Mouse (Mus musculus): ENCODE results near the gene Dgki. TPM values are rescaled to one million over a fixed set of nuclear protein-coding genes. Genes with fewer than 3 reads are reported as not detected.
A peak's percentile ranks its signal among the peaks of the same experiment; 100 is the strongest.

Gene Dgki
- total and polyA plus RNA-seq, 2 experiments from 2014 or later = 4.6 to 26.9 TPM

DNA sequence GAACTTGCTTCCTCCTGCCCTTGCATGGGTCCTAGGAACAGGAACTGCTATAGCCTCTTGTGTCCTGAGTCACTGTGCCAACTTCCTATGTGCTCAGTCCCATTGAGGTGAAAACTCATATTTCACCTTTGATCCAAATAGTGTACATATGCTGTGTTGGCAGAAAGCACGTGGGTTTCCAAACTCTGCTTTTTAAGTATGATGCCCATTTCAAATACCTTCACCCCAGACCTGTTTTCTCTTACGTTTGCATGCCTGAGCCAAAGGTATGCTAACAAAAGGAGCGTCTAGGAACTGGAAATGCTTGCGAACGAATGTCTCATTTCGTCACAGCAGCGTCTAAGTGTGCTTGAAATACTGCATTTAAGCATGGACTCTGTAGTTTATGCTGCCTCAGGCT is 41.3 kb downstream of the Dgki start:
- peaks cover 4% of the 10 kb centered on the region; the same call in 1 of the 2 replicates for H3K4me1 ChIP-seq (ENCODE audit: insufficient read depth, low read length)

DNA sequence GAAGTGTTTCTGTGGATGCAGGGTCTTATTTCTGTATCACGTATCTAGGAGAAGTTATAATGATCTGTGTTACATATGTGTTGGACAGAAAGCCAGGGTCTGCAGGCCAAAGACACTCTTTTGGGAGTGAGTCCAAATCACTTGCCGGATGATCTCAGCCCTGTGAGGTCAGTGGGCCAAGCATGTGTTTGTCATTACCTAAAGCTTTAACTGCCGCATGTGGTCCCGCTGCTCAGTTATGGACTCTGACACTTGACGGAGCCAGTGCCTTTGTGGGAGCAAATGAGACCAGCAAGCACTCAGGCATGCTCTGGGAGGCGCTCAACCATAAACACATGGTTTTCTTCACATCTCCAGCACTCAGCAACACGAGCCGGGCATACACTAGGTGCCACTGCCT is 45.8 kb downstream of the Dgki start:
- Histone ChIP-seq H3K27ac (ENCODE audit: low read depth, low read length) (no peak overlapping the region), H3K4me1 (ENCODE audit: insufficient read depth, low read length) (no peaks in the 10 kb centered on the region), H3K9ac (replicated peaks; ENCODE audit: low read length, poor library complexity, severe bottlenecking) (no peak overlapping the region), H3K4me3 (ENCODE audit: low read depth, low read length) (no peak overlapping the region), H3K9me3 (ENCODE audit: low read length) (no peaks in the 10 kb centered on the region), H3K27me3 (ENCODE audit: insufficient read depth, low read length) (no peaks in the 10 kb centered on the region), H3K4me2 (ENCODE audit: low read depth, low read length, poor library complexity, severe bottlenecking) (no peak overlapping the region), H3K36me3 (ENCODE audit: insufficient read depth, low read length) (no peaks in the 10 kb centered on the region)
- WGBS = 64% methylated on average over 8 of the region's 8 CpGs
- ATAC-seq (ENCODE audit: low FRiP score) (no peak), DNase-seq (ENCODE audit: low spot score) (peak; percentile 12)
- TF ChIP-seq CTCF (IDR thresholded peaks at IDR 0.05) = 0 out of 2 replicates have a peak, but pooled peaks have one; percentile 10

More for the DNA sequence above, 41.3 kb downstream of the Dgki start:
- no peak for TF ChIP-seq CTCF (IDR thresholded peaks at IDR 0.05)
- Histone ChIP-seq H3K9ac (replicated peaks; ENCODE audit: low read length, poor library complexity, severe bottlenecking) (no peak overlapping the region), H3K27ac (ENCODE audit: low read depth, low read length) (no peak overlapping the region), H3K9me3 (ENCODE audit: low read length) (no peaks in the 10 kb centered on the region), H3K4me2 (ENCODE audit: low read depth, low read length, poor library complexity, severe bottlenecking) (no peak overlapping the region), H3K4me3 (ENCODE audit: low read depth, low read length) (no peak overlapping the region), H3K27me3 (ENCODE audit: insufficient read depth, low read length) (no peaks in the 10 kb centered on the region), H3K36me3 (ENCODE audit: insufficient read depth, low read length) (no peaks in the 10 kb centered on the region)
- DNase-seq (ENCODE audit: low spot score) = no peak
- 87% methylated on average over 7 of the region's 7 CpGs for WGBS
- ATAC-seq (ENCODE audit: low FRiP score) = no peak

DNA sequence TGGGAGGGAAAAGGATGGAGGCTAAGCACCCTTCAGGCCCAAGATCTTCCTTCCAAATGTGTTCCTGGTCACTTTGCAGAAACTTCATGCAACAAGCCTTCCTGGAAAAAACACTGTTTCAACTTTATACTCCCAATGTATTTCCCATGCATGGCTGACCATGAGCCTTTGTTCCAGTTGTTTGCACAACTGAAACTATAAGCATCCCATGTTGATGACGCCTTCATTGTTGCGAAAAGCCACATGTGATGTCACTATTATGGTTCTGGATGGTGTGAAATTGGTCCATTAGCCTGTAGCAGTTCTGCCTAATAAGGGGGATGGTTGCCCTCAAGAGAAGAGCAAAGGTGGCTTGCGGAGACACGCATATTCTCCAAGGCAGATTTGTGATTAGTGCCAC is 47.4 kb downstream of the Dgki start:
- TF ChIP-seq CTCF (IDR thresholded peaks at IDR 0.05) = no peak
- no peak overlapping the region for H3K27ac ChIP-seq (ENCODE audit: low read depth, low read length)

DNA sequence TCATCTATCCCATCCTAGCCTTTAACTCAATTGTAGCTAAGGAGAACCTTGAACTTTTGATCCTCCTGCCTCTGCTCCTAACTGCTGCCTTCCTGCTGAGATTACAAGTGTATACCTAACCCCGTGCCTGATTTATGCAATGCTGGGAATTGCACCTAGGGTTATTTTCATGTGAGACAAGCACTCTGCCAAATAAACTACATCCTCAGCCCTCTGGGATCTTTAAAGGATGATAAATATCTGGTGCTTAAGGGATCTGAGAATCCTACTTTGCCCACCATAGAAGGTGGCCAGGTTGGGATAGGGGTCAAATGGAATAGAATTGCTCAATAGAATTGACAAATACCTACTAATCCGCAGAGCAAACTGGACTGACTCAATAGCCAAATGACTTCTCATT is 49.3 kb downstream of the Dgki start:
- Histone ChIP-seq H3K9me3 (ENCODE audit: low read length) (no peaks in the 10 kb centered on the region), H3K4me1 (ENCODE audit: insufficient read depth, low read length) (no peaks in the 10 kb centered on the region), H3K36me3 (ENCODE audit: insufficient read depth, low read length) (no peaks in the 10 kb centered on the region), H3K9ac (replicated peaks; ENCODE audit: low read length, poor library complexity, severe bottlenecking) (no peak overlapping the region), H3K4me2 (ENCODE audit: low read depth, low read length, poor library complexity, severe bottlenecking) (no peak overlapping the region), H3K27ac (ENCODE audit: low read depth, low read length) (no peak overlapping the region), H3K27me3 (ENCODE audit: insufficient read depth, low read length) (no peaks in the 10 kb centered on the region), H3K4me3 (ENCODE audit: low read depth, low read length) (no peak overlapping the region)
- 94% methylated on average over 2 of the region's 2 CpGs for WGBS
- no peak for TF ChIP-seq CTCF (IDR thresholded peaks at IDR 0.05)
- no peak for DNase-seq (ENCODE audit: low spot score)
- ATAC-seq (ENCODE audit: low FRiP score) = no peak

More for the DNA sequence above, 47.4 kb downstream of the Dgki start:
- ATAC-seq (ENCODE audit: low FRiP score) (no peak), DNase-seq (ENCODE audit: low spot score) (no peak)
- no peaks in the 10 kb centered on the region for H3K27me3 ChIP-seq (ENCODE audit: insufficient read depth, low read length)
- H3K36me3 ChIP-seq (ENCODE audit: insufficient read depth, low read length) = no peaks in the 10 kb centered on the region
- WGBS = 84% methylated on average over 4 of the region's 4 CpGs
- H3K4me3 ChIP-seq (ENCODE audit: low read depth, low read length) = no peak overlapping the region
- no peaks in the 10 kb centered on the region for H3K9me3 ChIP-seq (ENCODE audit: low read length)
- H3K4me2 ChIP-seq (ENCODE audit: low read depth, low read length, poor library complexity, severe bottlenecking) = no peak overlapping the region
- no peak overlapping the region for H3K9ac ChIP-seq (replicated peaks; ENCODE audit: low read length, poor library complexity, severe bottlenecking)
- no peaks in the 10 kb centered on the region for H3K4me1 ChIP-seq (ENCODE audit: insufficient read depth, low read length)

DNA sequence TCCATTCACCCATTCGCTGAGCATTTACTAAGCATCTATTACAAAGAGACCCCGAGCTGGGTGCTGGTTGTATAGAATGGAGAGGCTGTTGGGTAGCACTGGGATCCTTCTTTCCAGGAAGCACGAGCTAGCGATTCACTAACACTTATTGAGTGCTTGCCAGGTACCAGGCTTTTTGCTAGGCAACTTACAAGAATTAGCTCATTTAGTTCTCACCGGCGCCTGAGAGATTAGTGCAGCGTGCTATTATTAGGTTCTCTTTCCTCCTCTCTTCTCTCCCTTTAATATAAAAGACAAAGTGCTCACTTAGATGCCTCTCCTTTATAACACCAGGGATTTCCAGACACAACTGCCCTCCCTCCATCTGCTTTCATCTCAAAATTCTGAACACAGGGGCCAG is 54.2 kb downstream of the Dgki start:
- Histone ChIP-seq H3K27ac (ENCODE audit: low read depth, low read length) (no peak overlapping the region), H3K27me3 (ENCODE audit: insufficient read depth, low read length) (no peaks in the 10 kb centered on the region), H3K4me1 (ENCODE audit: insufficient read depth, low read length) (0 out of 2 replicates have a peak, but pooled peaks cover 6% of the 10 kb centered on the region), H3K9ac (replicated peaks; ENCODE audit: low read length, poor library complexity, severe bottlenecking) (no peak overlapping the region), H3K4me3 (ENCODE audit: low read depth, low read length) (no peak overlapping the region), H3K9me3 (ENCODE audit: low read length) (no peaks in the 10 kb centered on the region), H3K4me2 (ENCODE audit: low read depth, low read length, poor library complexity, severe bottlenecking) (no peak overlapping the region), H3K36me3 (ENCODE audit: insufficient read depth, low read length) (no peaks in the 10 kb centered on the region)
- WGBS = 53% methylated on average over 7 of the region's 7 CpGs
- ATAC-seq (ENCODE audit: low FRiP score) (no peak), DNase-seq (ENCODE audit: low spot score) (peak; percentile 70)
- no peak for TF ChIP-seq CTCF (IDR thresholded peaks at IDR 0.05)

DNA sequence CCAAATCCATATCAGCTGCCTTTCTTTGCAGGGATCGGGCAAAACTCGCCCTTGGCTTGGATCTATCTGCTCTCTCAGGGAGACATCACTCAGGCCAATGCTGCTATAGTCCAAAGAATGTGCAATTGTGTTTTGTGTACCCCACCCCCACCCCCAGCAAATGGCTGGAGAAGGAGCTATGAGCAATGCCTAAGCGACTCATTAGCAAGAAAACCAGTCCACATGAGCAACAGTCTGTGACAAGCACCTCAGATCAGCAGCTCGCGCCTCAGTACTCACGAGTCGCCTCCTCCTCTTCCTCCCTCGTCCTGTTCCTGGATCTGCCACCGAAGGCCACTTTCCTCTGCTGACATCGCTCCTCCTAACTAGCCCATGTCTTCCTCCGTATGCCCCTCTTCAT is 55.9 kb downstream of the Dgki start:
- WGBS = 84% methylated on average over 11 of the region's 11 CpGs
- no peak for ATAC-seq (ENCODE audit: low FRiP score)
- H3K9ac ChIP-seq (replicated peaks; ENCODE audit: low read length, poor library complexity, severe bottlenecking) = no peak overlapping the region

More for the DNA sequence above, 55.9 kb downstream of the Dgki start:
- Histone ChIP-seq H3K4me3 (ENCODE audit: low read depth, low read length) (no peak overlapping the region), H3K27me3 (ENCODE audit: insufficient read depth, low read length) (no peaks in the 10 kb centered on the region), H3K36me3 (ENCODE audit: insufficient read depth, low read length) (no peaks in the 10 kb centered on the region), H3K4me1 (ENCODE audit: insufficient read depth, low read length) (0 out of 2 replicates have a peak, but pooled peaks cover 6% of the 10 kb centered on the region), H3K4me2 (ENCODE audit: low read depth, low read length, poor library complexity, severe bottlenecking) (no peak overlapping the region), H3K27ac (ENCODE audit: low read depth, low read length) (no peak overlapping the region), H3K9me3 (ENCODE audit: low read length) (no peaks in the 10 kb centered on the region)
- no peak for DNase-seq (ENCODE audit: low spot score)
- TF ChIP-seq CTCF (IDR thresholded peaks at IDR 0.05) = no peak
